In genomic region chrX:99137928-99138740, GRCm38 (mm10) we compare ENCODE assay signal across 9 mouse cellular contexts. TPM values are rescaled to one million over a fixed set of nuclear protein-coding genes. Genes with fewer than 3 reads are reported as not detected.
DNase-seq lines count a peak whose midpoint lies in the region; ATAC-seq lines count a peak whose summit lies in the region.
"Had no signal": no experiment of that assay in that cellular context is flagged by ENCODE, and none has a peak within 500 bp of the region (broad histone marks: within the 10 kb centered on the region; RNA-seq: fewer than 3 reads in every experiment).

No protein-coding gene starts in this region.

- H3K9me3 ChIP-seq in lung, embryonic 15.5 days: no peaks in the 10 kb centered on the region
- no peaks in the 10 kb centered on the region for H3K9me3 ChIP-seq in liver, embryonic 12.5 days (replicated peaks)
- no peaks in the 10 kb centered on the region for H3K9me3 ChIP-seq in stomach, embryonic 15.5 days

- peak overlapping the region; percentile 64 for H3K4me2 ChIP-seq in lung, embryonic 15.5 days
- peak overlapping the region; percentile 73 for H3K4me2 ChIP-seq in liver, embryonic 12.5 days
- H3K4me2 ChIP-seq in stomach, embryonic 15.5 days: peak overlapping the region; percentile 58

- WGBS in lung, embryonic 15.5 days: 20% methylated on average over 9 of the region's 9 CpGs
- 26% methylated on average over 9 of the region's 9 CpGs for WGBS in liver, embryonic 12.5 days (ENCODE audit: insufficient replicate concordance)
- 24% methylated on average over 9 of the region's 9 CpGs for WGBS in stomach, embryonic 15.5 days

- peaks cover 26% of the 10 kb centered on the region for H3K4me1 ChIP-seq in lung, embryonic 15.5 days
- H3K4me1 ChIP-seq in liver, embryonic 12.5 days: 0 out of 2 replicates have a peak, but pooled peaks cover 22% of the 10 kb centered on the region
- H3K4me1 ChIP-seq in stomach, embryonic 15.5 days: peaks cover 18% of the 10 kb centered on the region

- no peak for DNase-seq in lung, postnatal 25 days (ENCODE audit: low spot score)
- peak; percentile 19 to 25 for DNase-seq in heart, postnatal 10 days
- DNase-seq in cerebellum, adult 11 months: no peak
- no peak for DNase-seq in frontal cortex, postnatal 36 days (ENCODE audit: low spot score in 2 of 2)
- DNase-seq in layer of hippocampus, postnatal 36 days: no peak
- DNase-seq: gastrocnemius, postnatal 10 days had no signal

- no peaks in the 10 kb centered on the region for H3K27me3 ChIP-seq in lung, embryonic 15.5 days
- peaks cover 55% of the 10 kb centered on the region for H3K27me3 ChIP-seq in liver, embryonic 12.5 days (replicated peaks)
- H3K27me3 ChIP-seq in stomach, embryonic 15.5 days (replicated peaks): no peaks in the 10 kb centered on the region

- H3K9ac ChIP-seq in lung, embryonic 15.5 days: peak overlapping the region; percentile 75
- H3K9ac ChIP-seq in liver, embryonic 12.5 days: peak overlapping the region; percentile 58
- H3K9ac ChIP-seq in stomach, embryonic 15.5 days: peak overlapping the region; percentile 16; the same call in 1 of the 2 replicates

- ATAC-seq in lung, embryonic 15.5 days (ENCODE audit: borderline replicate concordance, extremely low read depth, low FRiP score, low TSS enrichment): no peak
- ATAC-seq in liver, embryonic 12.5 days: no peak
- no peak for ATAC-seq in stomach, embryonic 15.5 days (ENCODE audit: insufficient read depth, low FRiP score, low read depth)

- intact Hi-C loops in heart, postnatal 10 days (cut with DNase I): loop anchor here (2.0 to 10.0 kb wide), 4 partner anchors 63 to 297 kb away; no protein-coding TSS in a partner anchor

- 0 out of 2 replicates have a peak overlapping the region, but pooled peaks have one; percentile 86 for H3K27ac ChIP-seq in lung, embryonic 15.5 days
- no peak overlapping the region for H3K27ac ChIP-seq in liver, embryonic 12.5 days
- peak overlapping the region; percentile 31; the same call in 1 of the 2 replicates for H3K27ac ChIP-seq in stomach, embryonic 15.5 days

- H3K36me3 ChIP-seq in lung, embryonic 15.5 days: no peaks in the 10 kb centered on the region
- no peaks in the 10 kb centered on the region for H3K36me3 ChIP-seq in liver, embryonic 12.5 days
- no peaks in the 10 kb centered on the region for H3K36me3 ChIP-seq in stomach, embryonic 15.5 days

- peak overlapping the region; percentile 67 for H3K4me3 ChIP-seq in lung, embryonic 15.5 days
- H3K4me3 ChIP-seq in liver, embryonic 12.5 days: peak overlapping the region; percentile 57
- H3K4me3 ChIP-seq in stomach, embryonic 15.5 days (replicated peaks): peak overlapping the region; percentile 62

RNA-seq across cellular contexts. Expression of gene Efnb1, which starts 2.2 kb away (rescaled TPM):
- 44.1 and 47.3 TPM in 2 replicates for polyA plus RNA-seq in lung, embryonic 15.5 days (2015; fragmentation: Nextera tagmentation; extraction: Ambion mirVana)
- 10 to 100 TPM; 29.9 to 33.3 TPM for total RNA-seq in heart, postnatal 10 days (2021)
- polyA plus RNA-seq in liver, embryonic 12.5 days (2016; fragmentation: Nextera tagmentation; extraction: Ambion mirVana): 9.7 and 10.4 TPM in 2 replicates
- 32.1 and 34.6 TPM in 2 replicates for polyA plus RNA-seq in stomach, embryonic 15.5 days (2015; fragmentation: Nextera tagmentation; extraction: Ambion mirVana)
- total RNA-seq in layer of hippocampus, postnatal 36 days (2021): 10 to 100 TPM; 13.1 to 15.2 TPM

Comparison
In these comparisons a context has a peak if more than half of its experiments do, and no peak if none do; other contexts are left out.
1. H3K9ac ChIP-seq: peak in every context shown above with its lines; median percentile 75 in lung, embryonic 15.5 days; 58 in liver, embryonic 12.5 days; 16 in stomach, embryonic 15.5 days.
2. DNase-seq: peak in heart, postnatal 10 days (2 of 2); none in lung, postnatal 25 days (single experiment), cerebellum, adult 11 months (single experiment), frontal cortex, postnatal 36 days (0 of 2) and layer of hippocampus, postnatal 36 days (0 of 2).
3. Peak in every context shown above with its lines, with median percentiles within 50 percentile points of each other: H3K4me2 ChIP-seq and H3K4me3 ChIP-seq.